Mouse (Mus musculus) layer of hippocampus, adult 9-10 months (tissue): ENCODE results near the gene Dab2.

Experiments used
- DNase-seq: peaks from one replicate; pipeline ENCODE4 v3.0.0; 2022; ENCODE audit warnings: low spot score

The Dab2 gene

GRCm38 (mm10) chr15:6393624-6394023 is 94.0 kb downstream of the Dab2 start:
- no peak for DNase-seq

DNA sequence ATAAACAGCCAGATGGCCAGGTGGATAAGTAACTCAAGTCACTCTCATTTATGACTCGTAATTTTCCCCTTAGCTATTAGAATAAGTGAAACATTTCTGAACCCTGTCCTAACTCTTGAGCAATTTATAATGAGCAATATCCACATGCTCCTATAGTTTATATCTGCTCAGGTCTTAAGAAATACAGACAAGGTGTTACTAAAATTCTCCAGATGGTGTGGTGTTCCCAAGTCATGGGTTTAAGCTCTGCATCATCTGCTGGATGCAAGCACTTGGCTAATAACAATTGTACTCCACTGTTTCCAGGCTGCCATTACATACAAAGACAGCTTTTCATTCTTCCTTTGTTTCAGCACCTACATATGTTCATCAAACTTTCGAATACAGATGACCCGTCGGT is 98.6 kb downstream of the Dab2 start:
- DNase-seq: no peak

- DNase-seq: no peak
These were observed 99.3 kb downstream of the Dab2 start for GRCm38 (mm10) chr15:6398881-6399280.

DNA sequence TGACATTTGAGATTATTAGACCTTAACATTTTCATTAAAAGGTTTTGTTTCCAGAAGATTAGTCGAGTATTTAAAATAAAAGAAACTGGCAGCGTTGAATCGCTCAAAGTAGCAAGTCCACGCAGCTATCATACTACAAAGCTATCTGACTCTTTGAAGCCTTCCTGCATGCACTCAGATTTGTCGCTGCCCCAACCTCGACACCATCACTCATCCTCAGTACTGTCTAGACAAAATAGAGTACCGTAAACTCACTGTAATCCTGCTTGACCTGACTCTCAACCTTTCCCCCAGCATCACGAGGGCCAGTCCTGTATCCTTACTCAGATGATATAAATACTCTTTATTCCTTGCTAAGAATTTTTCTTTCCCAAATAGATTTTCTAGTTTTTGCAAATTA is 100.5 kb downstream of the Dab2 start:
- DNase-seq: no peak

- DNase-seq: no peak
These were observed 102.8 kb downstream of the Dab2 start for GRCm38 (mm10) chr15:6402433-6402832.

GRCm38 (mm10) chr15:6404172-6404571 is 104.6 kb downstream of the Dab2 start:
- no peak for DNase-seq

DNA sequence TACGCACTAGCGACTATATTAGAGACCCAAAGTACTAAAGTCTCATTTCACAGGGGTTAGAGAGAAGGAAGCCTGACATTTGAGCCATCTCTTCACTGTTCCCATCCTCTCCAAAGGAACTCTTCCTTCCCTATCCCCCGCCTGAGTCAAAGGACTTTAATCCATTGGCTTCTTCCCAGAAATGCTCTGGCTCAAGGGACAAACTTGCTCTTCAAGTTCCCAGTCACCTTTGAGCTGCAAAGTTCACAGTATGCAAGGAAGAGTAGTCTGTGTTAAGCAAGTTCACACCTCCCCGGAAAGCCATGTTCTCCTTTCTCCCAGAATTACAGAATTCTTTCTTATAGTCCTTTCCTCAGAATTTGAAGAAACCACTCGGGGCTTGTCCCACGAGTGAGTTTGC is 107.2 kb downstream of the Dab2 start:
- no peak for DNase-seq

DNA sequence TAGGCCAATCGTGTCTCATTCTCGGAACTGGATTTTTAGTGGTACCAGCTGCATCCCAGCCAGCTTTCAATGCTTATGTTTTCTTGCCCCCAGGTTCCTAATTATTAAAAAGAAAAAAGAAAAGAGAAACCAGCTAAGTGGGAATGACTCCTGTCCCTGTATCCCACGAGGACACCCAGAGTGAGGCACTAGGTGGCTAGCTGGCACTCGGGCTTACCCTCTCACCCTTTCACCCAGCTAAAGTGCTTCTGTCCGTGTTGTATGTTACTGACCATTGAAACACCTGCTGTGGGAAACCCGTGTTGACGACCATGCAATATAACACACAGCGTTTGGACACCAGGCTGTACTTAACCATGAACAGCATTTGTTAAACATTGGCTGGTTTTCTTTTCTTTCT is 109.4 kb downstream of the Dab2 start:
- no peak for DNase-seq

GRCm38 (mm10) chr15:6410161-6410560 is 110.6 kb downstream of the Dab2 start:
- no peak for DNase-seq

GRCm38 (mm10) chr15:6411334-6411733 is 111.7 kb downstream of the Dab2 start:
- no peak for DNase-seq

DNA sequence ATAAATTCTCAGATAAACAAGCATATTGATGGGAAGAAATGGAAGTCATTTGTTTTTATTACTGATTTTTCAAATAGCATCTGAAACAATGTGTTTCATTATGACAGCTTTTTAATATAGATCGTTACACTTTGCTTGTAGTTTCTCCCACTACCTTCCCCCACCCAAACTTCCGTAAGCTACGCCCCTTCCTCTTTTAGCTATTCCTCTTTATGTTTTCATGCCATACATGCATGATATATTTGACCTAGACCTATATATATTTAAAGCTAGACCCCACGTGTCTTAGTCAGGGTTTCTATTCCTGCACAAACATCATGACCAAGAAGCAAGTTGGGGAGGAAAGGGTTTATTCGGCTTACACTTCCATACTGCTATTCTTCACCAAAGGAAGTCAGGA is 115.7 kb downstream of the Dab2 start:
- DNase-seq: no peak

GRCm38 (mm10) chr15:6431777-6432176 is 132.2 kb downstream of the Dab2 start:
- DNase-seq: no peak

- DNase-seq: no peak
These were observed 132.8 kb downstream of the Dab2 start for GRCm38 (mm10) chr15:6432411-6432810.

DNA sequence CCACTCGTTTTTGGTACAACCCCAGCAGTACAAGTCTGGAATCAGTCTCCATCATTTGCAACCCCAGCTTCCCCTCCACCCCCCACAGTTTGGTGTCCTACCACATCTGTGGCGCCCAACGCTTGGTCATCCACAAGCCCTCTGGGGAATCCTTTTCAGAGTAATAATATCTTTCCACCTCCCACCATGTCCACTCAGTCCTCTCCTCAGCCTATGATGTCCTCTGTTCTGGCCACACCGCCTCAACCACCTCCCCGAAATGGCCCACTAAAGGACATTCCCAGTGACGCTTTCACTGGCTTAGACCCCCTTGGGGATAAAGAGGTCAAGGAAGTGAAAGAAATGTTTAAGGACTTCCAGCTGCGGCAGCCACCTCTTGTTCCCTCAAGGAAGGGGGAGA is 135.7 kb downstream of the Dab2 start:
- DNase-seq: no peak

DNA sequence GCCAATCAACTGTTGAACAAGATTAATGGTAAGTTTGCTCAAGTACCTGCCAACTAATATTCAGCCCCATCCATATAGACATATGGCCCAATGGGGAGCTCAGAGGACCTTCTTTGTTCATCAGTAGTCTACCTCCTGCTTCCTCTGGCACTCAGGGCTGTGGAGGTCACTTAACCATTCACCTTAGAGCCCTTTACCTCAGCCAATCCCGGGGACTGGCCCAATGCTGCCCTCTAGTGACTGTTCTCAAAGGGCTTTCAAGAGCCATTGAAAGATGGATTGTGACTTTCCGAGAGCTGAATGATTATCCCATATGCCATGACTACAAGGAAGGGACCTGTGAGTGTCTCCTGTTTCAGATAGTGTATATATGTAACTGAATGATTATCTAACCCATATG is 136.2 kb downstream of the Dab2 start:
- DNase-seq: peak; percentile 24

DNA sequence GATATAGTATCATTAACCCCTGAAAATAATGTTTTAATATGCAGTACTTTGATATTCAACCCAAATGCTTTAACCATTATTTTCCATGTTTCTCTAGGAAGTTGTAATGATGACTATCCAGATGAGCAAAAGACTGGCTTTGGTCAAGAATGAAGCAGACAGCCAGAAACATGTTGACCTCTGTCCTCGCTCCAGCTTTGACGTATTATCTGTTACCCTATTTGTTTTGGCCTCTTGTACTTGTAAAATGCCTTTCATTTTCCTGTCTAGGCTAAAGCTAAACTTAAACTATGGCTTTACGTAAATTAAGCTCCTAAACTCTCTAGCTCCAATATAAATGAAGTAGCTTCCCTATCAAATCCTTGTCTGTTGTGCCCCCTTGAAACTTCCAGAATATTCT is 139.1 kb downstream of the Dab2 start:
- no peak for DNase-seq

DNA sequence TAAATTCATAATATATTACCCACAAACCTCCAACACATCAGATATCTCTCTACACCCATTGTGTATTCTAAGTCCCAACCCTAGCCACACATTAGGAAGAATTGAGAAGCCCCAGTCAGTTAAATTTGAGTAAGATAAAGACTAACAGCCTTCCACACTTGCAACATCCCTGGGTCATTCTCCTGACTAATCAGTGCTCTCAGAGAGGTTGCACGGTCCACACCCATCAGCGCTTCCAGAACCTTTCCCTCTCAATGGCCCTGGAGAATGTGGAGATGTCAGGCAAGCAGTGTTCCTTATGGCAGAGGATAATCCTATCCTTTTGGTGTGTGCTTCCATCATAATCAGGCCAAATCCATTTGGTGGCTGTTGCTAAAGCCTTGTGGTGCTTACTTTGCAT is 144.9 kb downstream of the Dab2 start:
- DNase-seq: no peak

DNA sequence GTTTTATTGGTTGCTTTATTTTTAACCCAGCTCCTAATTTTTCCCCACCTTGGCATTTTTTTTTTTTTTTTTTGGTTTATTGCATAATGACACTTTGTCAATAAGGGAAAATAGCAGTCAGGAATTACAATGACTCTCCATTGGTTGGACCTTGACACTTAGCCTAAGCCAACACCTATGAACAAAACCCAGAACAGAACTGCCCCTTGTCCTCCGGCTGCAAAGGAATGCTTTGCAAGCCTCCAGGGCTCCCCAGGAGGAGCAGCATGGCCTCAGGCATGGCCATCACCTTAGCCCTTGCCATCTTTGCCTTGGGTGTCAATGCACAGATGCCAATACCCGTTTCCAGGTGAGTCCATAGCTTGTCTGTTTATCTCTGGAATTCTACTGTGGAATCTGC is 145.5 kb downstream of the Dab2 start, which contains the start of gene C9:
Gene C9, plus strand, starts transcription at position 193 of the 400 bp plus-strand sequence.
- no peak for DNase-seq

DNA sequence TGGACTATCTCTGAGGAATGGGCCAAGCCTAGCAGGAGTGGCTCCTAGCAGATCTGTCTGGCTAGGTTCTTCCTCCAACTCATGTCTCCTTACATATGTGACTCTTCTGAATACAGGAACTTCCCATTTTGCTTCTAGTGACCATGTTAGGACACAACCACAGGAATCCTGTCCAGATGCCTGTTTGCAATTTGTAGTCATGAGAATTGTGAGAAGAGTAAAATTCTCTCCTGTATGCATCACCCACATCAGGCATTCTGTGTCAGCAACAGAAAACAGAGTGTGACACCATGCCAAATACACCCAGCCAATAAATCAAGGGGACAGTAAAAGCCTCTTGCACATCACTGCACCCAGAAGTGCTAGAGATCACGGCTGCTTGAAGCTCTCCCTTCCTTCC is 146.6 kb downstream of the Dab2 start:
- DNase-seq: no peak

GRCm38 (mm10) chr15:6448892-6449291 is 149.3 kb downstream of the Dab2 start:
- no peak for DNase-seq

GRCm38 (mm10) chr15:6454461-6454860 is 154.9 kb downstream of the Dab2 start:
- DNase-seq: no peak

DNA sequence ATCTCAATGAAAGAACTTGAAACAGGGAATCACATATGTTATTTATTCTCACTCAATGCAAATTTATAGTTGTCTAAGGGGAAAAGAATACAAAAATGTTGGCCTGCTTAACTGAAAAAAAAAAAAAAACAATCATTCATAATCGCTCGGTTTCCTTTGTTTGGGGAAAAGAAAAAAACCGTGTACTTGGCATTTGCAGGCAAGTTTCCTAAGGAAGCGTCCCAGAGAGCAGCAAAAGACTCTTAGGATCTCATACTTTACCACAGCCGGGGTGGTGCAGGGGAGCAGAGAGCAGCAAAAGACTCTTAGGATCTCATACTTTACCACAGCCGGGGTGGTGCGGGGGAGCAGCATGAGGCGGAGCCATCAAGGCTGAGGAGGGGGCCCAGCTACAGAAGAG is 161.8 kb downstream of the Dab2 start:
- no peak for DNase-seq

DNA sequence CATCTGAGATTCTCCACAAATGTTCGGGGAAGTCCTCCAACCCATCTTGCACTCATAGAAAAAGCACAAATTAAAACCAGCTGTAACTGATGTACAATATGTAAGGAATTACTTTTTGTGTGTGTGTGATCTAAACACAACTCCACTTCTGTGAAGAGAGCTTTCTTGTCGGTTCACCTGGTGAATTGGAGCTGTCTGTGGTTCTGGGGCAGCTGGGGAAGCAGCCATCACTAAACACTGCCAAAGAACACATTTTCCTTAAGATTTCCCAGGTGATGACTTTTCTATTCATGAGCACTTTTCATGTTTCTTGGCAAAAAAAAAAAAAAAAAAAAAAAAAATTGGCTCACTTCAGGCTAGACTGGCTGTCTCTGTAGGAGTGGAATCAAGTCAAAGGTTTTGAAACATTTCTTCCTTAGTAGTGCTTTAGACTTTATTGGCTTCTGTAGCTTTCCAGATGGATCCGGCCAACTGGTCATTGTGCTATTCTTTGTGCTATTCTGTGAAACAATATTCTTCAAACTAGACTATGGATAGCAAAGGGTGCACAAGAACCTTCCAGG is 163.9 kb downstream of the Dab2 start:
- DNase-seq: no peak

DNA sequence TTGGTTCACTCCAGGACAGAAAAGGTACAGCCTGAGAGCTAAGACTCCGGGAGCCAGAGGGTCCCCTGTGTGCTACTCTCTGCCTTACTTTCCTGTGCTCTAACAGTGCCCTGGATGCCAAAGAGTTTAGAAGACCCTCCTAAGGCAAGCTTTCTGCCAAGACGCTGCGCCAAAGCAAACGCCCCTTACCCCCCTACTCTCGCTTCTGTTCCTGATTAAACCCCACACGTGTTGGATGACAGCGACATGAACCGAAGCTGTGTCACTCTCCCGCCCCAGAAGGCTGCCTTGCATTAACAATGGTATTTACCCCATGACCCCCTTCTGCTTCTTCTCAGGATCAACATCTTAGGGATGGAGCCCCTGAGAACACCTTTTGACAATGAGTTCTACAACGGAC is 167.4 kb downstream of the Dab2 start:
- no peak for DNase-seq

GRCm38 (mm10) chr15:6468845-6469244 is 169.3 kb downstream of the Dab2 start:
- DNase-seq: no peak
